Mouse (Mus musculus) T-helper 17 cell (primary cell): ENCODE measurements at regions not wholly inside any gene's neighbourhood (a gene's known extent, or its start where the extent isn't known, plus 50 kb on each side); places are given as distances from the start of the nearest gene placed in this dataset.

ENCODE experiments used
- in situ Hi-C, 2 experiments: fragments of 300-600 bp; cut with MboI, MseI; formaldehyde crosslinking; loops; 1 replicate in 1 of 2; 2 replicates in 1 of 2; pipeline ENCODE4 v1.15.1; 2025; ENCODE audit warnings: high pct_unique_total_duplicates in 2 of 2

DNA sequence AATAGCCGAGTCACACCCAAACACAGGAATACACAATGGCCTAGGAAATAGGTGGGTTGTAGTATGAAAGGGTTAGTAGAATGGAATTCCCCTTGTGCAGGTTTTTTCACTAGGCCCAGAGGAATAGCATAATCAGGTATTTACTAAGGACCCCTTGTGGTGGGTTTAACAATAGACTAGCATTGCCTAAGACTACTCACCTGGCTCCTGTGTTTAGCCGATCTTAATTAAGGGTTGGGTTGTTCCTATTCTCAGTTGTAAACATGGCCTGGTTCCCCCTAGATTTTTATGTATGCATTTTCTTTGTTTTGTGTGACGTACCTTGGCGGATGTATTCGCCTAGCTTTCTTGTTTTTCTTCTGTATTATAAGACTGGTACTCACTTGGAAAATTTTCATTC lies 90.8 kb upstream of the Srd5a2 start:
- in situ Hi-C loops = loop anchor here in 1 of 2 experiments (10.0 kb wide), 2 partner anchors 114 to 244 kb away; no protein-coding TSS in a partner anchor

DNA sequence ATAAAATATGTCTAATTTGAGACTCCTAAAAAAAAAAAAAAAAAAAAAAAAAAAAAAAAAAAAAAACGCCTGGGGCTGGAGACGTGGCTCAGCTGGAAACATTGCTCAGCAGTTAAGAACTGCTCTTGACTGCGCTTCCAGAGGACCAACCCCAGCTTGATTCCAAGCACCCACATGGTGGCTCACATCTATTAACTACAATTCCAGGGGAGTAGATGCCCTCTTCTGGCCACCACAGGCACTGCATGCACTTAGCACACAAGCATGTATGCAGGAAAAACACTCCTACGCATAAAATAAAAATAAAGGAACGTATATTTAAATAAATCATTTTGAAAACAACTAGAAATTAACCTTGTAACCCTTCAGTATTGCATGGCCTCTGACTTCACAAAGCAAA lies 87.3 kb upstream of the Srd5a2 start:
- in situ Hi-C loops = loop anchor here in 1 of 2 experiments (10.0 kb wide), 2 partner anchors 110 to 240 kb away; no protein-coding TSS in a partner anchor

DNA sequence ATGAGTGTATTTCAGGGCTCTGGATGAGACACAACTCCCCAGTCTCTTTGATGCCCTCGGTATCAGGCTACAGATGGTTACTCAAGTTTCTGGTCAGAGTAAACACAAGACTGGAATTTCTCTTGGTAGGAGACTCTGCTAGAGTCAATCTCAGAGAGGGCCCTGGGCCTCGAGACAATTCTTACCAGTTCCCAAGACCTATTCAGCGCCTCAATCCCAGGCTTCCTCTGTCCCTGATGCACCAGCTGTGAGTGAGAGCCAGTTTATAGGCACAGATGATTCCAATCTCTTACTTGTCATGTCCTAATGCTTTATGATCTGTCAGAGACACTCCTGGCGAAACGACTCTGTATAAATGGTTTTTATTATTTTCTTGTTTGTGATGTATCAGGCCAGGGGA lies 83.8 kb upstream of the Srd5a2 start:
- in situ Hi-C loops = loop anchor here in 1 of 2 experiments (10.0 kb wide), 2 partner anchors 107 to 237 kb away; no protein-coding TSS in a partner anchor

DNA sequence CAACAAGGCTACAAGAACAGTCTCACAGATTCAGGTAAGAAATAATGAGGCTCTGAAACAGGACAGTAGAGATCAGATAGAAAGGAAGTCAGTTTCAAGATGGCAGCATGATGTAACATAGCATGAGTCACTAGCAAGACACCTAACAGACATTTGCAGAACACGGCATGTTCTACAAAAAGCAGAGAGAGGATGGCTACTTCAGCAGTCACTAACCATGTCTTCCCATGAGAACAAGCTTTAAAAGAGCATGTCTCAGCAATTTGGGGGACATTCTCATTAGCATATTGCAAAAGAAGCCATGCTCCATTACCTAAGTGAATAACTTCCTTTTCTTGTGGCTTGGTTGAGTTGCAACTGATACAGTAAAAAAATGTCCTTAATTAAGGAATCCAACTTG lies 75.2 kb upstream of the Srd5a2 start:
- in situ Hi-C loops = no loop called here

DNA sequence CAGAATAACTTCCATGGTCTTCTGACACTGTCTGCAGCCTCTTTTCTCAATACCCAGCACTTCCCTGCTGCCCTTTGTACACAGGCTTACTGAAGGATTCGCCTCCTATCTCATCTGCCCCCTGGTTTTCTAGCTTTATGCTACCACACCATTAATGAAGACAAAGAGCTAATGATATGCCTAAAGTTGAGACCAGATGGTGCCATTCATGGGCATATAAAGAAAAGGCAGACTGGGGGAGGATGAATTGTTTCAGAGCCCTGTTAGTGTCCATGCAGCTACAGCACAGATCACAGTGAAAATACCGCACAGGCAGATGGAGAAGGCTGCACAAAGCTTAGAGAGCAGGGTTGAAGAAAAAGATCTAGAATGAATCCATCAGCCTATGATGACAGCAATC lies 73.3 kb upstream of the Srd5a2 start:
- in situ Hi-C loops = no loop called here
